Mouse (Mus musculus) granulocyte monocyte progenitor cell, adult 5-6 weeks (primary cell): Measurements from ENCODE around the gene Dglucy. TPM values are rescaled to one million over a fixed set of nuclear protein-coding genes. Genes with fewer than 3 reads are reported as not detected.

Source experiments
- ATAC-seq: replicated peaks from 2 replicates; pipeline ENCODE4 v1.8.0; 2016; ENCODE audit warnings: mild to moderate bottlenecking, moderate TSS enrichment, inconsistent platforms; ENCODE audit not compliant: poor library complexity, severe bottlenecking
- total RNA-seq, 2 experiments: library from RNA; stranded (forward) in 1 of 2; stranded (reverse) in 1 of 2; fragments of 200-712, 200-1000 nt in 1 of 2; fragments of >200 nt in 1 of 2; fragmentation: Nextera tagmentation in 1 of 2; gene quantifications; 2 replicates each; pipeline ENCODE4 v1.2.3; 2014 to 2017

Dglucy gene
- total RNA-seq, 2 experiments from 2014 or later, result 14.1 to 29.8 TPM

DNA sequence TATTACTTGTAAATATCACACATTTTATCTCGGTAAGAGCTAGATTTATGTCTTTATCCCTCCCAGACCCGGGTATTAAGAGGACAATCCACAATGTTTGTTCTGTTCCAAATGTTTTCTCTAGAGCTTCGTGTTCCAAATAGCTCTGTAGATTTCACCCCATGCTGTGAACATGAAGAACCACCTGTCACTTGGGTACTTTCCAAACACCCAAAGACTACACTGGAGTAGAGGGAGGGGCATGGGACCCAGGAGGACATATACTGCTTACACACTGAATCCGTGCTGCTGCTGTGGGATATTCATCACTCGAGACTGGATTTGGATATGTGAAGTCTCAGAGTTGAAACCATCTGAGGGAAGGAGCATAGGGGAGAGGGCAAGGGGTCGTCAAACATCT lies 130.9 kb downstream of the Dglucy start:
- ATAC-seq, result no peak

DNA sequence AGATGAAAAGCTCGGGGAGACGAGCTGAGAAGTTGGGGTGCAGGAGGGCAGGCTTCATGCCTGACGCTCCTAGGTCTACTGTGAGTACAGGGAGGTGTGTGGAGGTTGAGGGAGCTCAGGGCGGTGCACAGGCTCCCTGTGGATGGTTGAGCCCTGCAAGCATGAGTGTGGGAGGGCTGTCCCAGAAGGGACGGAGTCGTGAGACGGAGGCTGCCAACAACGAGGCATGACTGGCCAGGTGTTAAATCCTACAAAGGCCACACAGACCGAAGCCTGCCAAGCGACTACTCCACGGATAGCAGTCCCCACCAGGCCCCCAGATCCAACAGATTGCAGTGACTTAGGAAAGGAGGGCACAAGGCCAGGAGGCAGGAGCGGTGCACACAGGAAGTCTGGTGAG lies 131.9 kb downstream of the Dglucy start:
- ATAC-seq, result no peak

- ATAC-seq, result peak; percentile 81
These were observed 145.9 kb downstream of the Dglucy start for GRCm38 (mm10) chr12:100924646-100925339.

GRCm38 (mm10) chr12:100925644-100926619 lies 147.1 kb downstream of the Dglucy start:
- ATAC-seq, result peak; percentile 38

DNA sequence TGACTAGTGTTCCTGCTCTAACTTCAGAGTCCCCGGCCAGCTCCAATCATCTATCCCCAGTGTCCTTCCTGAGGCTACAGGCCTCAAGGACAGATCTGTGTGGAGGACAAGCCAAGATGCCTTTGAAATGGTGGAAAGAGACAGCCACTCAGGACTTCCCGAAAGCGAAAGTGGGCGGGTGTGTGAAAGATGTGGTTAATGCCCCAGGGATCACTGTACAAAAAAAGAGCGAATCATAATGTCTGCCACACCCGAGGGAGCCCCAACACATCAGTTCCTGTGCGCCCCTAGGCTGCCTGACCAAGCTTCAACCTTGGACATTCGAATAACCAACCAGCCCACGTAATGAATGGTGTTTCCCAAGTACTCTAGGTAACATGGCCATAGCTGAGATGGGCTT lies 149.4 kb downstream of the Dglucy start:
- ATAC-seq, result no peak

- no peak for ATAC-seq
These were observed 152.8 kb downstream of the Dglucy start for GRCm38 (mm10) chr12:100931653-100932052.

GRCm38 (mm10) chr12:100934796-100935195 lies 155.9 kb downstream of the Dglucy start:
- ATAC-seq, result no peak

- peak; percentile 84 for ATAC-seq
These were observed 157.3 kb downstream of the Dglucy start for GRCm38 (mm10) chr12:100936116-100936515.

DNA sequence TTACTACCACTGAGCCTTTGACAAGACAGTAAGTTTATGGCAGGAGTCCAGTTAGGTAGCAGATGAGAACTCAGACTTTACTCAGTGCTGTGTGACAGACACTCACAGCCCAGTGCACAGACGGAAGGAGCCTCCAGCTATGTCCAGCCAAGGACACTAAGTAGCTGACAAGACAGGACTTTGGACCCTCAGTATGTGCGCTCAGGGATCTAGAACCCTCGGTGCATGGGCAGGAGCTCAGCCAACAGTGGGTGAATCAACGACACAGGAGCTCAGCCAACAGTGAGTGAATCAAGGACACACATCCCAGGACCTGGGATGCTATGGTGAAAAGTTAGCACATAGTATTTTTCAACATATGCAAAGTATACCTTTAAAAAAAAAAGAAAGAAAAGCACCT lies 157.9 kb downstream of the Dglucy start:
- no peak for ATAC-seq

DNA sequence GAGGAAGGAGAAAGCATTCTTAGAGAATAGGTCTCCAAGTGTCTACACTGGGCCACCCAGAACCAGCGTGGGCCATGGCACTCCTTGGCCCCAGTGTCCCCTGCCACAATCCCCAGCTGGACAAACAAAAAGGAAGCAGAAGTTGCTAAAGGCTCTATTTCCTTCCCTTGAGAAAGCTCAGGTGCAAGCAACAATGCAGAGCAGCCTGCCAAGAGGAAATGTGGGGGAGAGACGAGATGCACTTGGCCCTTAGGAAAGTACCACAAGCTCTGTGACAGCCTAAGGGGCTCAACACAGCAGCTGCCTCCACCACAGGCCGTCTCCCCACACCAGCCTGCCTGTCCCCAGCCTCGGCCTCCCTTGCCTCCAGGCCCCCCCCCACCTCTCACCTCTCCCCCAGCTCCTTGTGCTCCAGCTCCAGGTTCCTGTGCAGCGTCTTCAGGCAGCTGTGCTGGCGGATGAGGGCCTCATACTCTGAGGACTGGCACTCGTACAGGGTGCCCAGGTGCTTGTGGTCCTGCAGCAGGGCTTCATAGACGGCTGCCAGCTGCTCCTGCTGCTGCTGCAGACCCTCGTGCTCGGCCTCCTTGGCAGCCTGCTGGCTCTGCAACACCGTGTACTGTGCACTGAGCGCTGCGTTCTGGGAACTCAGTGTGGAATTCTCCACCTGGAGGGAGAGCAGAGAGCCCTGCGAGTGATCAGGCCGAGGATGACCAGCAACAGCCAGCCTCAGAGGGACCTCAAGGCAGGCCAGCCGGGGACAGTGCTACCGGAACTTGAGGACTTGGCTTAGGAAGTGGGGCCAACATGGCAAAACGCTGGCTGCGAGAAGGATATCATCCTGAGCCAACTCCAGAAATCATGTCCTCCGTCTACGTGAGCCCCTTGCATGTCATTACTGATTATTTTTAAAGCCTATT lies 158.8 kb downstream of the Dglucy start:
- 0 out of 2 replicates have a peak, but pooled peaks have one; percentile 15 for ATAC-seq

- ATAC-seq, result no peak
These were observed 162.5 kb downstream of the Dglucy start for GRCm38 (mm10) chr12:100941361-100941760.

GRCm38 (mm10) chr12:100943146-100943545 lies 164.3 kb downstream of the Dglucy start:
- no peak for ATAC-seq

GRCm38 (mm10) chr12:100944921-100945336 lies 166.1 kb downstream of the Dglucy start:
- no peak for ATAC-seq

DNA sequence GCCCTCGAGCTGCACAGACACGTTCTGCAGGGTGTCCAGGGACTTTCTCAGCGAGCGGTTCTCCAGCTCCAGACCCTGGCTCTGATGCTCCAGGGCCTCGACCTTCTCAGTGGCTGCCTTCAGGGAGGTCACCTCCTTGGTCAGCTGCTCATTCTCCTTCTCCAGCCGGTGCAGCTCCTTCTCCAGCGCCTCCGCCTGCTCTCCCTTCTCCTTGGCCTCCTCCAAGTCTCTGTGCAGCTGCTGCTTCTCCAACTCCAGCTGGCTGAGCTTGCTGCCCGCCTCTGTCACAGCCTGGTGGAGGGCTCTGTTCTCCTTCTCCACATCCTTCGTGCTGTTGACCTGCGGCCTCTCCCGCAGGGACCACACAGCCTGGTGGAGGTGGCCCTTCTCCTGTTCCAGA lies 166.6 kb downstream of the Dglucy start:
- ATAC-seq, result no peak

DNA sequence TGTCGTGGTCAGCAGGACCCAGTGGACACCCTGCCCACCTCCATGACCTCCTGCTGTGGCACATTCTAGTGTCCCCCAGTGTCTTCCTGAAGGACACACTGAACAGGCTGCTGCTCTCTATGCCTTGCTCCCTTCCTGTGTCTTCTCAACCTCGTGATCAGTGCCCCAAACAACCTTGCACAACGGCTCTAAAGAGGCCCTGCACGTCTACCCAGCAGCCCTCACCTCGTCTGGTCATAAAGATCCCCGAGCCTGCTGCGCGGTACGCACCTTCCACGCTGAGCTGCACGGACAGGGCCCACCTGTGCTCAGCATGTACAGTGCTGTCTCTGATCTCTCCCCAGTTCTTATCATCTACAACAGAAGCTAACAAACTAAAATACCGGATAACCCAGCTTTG lies 167.1 kb downstream of the Dglucy start:
- no peak for ATAC-seq

Other genes with a start within 250 kb of the Dglucy start
- 22.1 and 24.8 TPM in 2 replicates for gene Rps6ka5, start 52.1 kb upstream of the Dglucy start, total RNA-seq (2014; fragmentation: Nextera tagmentation)
- gene Rps6ka5, start 52.1 kb upstream of the Dglucy start, total RNA-seq (2017), result 34.5 and 40.2 TPM in 2 replicates
- 0.23 and 1.6 TPM in 2 replicates for gene Gpr68, start 129.1 kb downstream of the Dglucy start, total RNA-seq (2014; fragmentation: Nextera tagmentation)
- gene Gpr68, start 129.1 kb downstream of the Dglucy start, total RNA-seq (2017), result 0.47 TPM in 1 of 2 replicates, not detected in the other
- 70.3 and 72.3 TPM in 2 replicates for gene Ccdc88c, start 250.0 kb downstream of the Dglucy start, total RNA-seq (2014; fragmentation: Nextera tagmentation)
- gene Ccdc88c, start 250.0 kb downstream of the Dglucy start, total RNA-seq (2017), result 77.0 and 92.0 TPM in 2 replicates